Mouse (Mus musculus) layer of hippocampus, postnatal 10 days (tissue): ENCODE results near the gene Npr3. TPM values are rescaled to one million over a fixed set of nuclear protein-coding genes. Genes with fewer than 3 reads are reported as not detected.

Experiments
- DNase-seq, 2 experiments: peaks; one replicate each; pipeline ENCODE4 v3.0.0; 2021; ENCODE audit warnings: low spot score in 2 of 2
- long read RNA-seq: library from polyadenylated mRNA; stranded (forward); transcript quantifications from one replicate; pipeline ENCODE4 v2.0.0, GENCODE M21; 2023
- total RNA-seq, 2 experiments: library from RNA; stranded (reverse); gene quantifications; 2 replicates each; pipeline ENCODE4 v1.2.3; 2021

Gene Npr3
- 10 to 100 TPM; 20.1 to 21.6 TPM for total RNA-seq
- long read RNA-seq, full-length matches to known transcripts, result 1 of 6 reads
- long read RNA-seq, partial matches to known transcripts, result 3 of 6 reads
- long read RNA-seq, other reads (novel, unspliced or antisense), result 2 of 6 reads

DNA sequence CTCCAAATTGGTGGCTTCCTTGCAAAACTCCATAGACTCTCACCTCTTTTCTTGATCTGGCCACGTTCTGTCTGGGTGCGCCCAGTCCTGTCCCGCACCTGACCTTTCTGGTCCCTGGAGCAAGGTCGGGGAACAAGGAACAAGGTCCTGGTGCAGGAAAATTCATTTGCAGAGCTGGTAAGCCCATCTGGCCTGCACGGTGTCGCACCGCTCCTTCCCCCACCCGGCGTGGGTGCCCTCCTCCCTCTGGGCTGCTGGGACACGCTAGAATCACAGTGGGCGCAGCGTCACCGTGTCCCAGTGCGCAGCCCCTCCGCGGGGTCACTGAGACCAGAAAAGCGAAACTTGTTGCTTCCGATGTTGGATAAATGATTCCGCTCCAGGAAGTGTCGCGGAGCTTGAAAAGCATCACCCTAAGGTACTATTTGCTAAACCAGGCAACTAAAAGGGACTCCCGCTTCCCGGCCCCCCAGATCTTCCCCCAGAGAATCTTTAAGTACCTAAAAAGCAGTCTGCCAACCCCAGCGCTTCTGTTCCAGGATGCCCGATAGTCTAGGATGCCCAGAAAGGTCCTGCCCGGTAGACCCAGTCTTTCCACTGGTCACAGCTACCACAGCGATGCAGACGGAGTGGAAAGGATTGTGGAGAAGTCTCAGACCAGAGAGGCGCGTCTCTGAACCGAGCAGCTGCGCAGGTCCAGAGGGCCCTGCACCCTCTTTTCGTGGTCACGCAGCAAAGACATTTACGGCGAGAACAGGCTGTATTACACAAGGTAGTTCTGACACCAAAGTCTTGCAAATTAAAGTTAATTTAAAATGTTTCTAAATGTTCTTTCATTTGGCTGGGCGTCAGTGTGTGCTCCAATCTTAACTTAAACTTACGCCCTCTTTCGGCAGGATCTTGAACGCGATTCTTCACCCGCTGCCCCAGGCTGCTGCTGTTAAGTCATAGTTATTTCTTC is at the start of gene Npr3:
TSS of gene Npr3 (minus strand) at position 717 of the 961 bp plus-strand sequence.
- peak in 1 of 2 experiments; percentile 46 for DNase-seq

DNA sequence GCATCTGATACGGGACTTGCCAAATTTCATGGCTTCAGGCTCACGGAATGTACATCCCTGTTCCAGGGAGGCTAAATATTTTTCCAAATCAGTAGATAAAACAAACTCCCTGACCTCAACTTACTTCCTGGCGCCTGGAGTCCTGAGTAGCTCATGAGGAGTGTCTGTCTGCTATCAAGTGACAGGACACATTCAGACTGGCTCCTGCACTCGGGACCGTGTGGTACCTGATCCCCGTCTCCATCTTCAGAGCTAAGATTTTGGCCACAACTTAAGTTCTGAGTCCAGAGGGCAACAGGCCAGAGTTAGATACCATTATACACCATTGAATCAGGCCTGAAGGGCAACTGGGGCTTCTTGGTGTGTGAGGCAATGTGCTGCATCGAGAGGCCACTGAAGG is 49.0 kb upstream of the Npr3 start:
- DNase-seq, result no peak

DNA sequence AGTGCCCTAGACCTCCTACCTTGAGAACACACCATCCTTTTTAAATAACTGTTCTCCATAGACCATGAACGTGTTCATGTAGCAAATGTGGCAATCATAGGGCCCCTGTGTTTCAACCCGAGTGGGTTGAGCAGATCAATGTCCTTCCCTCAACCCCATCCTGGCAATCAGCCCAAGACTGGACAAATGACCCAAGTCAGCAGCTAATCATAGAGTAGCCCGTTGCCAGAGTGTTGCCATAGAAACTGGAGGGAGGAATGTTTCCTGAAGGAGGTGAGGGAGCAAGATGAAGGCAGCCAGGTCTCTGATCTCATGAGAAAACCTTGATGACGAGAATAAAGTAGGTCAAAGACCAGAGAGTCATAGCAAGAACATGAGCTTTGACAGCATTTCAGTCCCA is 47.1 kb upstream of the Npr3 start:
- DNase-seq, result no peak

DNA sequence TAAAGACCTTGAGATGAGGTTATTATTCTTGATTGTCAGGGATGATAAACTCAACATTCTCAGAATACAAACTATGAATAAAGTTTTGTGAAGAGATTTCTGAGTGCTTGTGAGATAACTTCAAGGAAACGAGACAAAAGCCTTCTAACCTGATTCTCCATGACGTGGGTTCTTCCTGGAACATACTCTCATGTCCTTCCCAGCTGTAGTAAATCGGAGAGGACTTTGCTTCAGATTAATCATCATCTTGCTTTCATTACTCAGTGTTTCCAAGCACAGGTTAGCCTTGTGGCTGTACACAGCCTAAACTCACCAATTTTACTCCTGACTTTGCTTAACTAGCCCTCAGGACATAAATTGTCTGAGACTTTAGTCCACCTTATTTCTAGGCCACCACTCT is 45.1 kb upstream of the Npr3 start:
- DNase-seq, result no peak

DNA sequence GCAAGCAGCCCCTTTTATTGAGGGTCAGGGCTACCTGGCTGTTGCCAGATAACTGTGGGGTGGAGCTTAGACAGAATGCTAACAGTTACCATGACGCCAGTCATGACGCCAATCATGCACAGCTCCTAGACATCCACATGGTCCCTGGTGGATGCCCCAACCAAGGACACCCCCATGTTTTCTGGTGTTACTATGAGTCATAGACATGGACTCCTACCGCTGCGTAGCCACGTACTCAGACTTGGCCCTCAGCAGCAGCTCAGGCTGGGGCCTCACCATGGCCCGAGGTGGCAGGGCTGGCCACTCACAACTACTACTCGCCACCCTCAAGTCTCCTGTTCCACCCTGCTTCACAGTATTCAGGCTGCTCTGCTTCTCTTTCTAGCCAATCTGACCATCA is 44.1 kb upstream of the Npr3 start:
- DNase-seq, result no peak

DNA sequence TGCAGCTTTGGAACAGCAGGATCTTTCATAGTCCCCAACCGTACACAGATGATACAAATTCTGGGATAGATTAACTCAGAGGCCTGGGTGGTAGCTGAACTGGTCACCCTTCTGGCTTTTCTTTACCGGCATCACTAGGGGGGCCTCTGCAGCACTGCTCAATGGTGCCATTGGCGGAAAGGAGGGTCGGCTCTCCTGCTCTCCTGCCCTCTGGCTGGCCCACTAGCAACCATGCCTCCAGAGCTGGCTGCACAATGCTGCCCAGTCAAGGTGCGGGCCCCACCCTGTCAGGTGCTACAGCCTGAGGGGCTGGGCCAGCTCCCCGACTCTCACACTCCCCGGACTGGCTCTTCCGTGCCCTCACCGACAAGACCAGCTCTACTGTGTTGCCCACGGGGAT is 43.1 kb upstream of the Npr3 start:
- no peak for DNase-seq

DNA sequence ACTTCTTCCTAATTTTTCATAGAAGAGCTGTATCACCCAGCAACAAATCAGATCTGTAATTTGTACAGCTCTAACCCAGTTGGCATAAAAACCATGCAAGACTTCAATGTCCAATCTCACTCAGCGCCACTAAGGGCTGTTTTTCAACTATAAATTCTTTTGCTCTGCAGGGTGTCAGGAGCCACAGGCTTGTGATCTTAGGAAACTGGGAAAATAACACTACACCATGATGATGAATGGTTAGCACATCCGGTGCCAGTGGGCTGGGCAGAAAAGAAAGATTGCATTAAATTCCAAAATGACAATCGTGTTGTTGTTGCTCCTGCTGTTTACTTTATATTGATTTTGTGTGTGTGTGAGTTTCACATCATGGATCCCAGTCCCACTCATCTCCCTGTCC is 42.4 kb upstream of the Npr3 start:
- no peak for DNase-seq

DNA sequence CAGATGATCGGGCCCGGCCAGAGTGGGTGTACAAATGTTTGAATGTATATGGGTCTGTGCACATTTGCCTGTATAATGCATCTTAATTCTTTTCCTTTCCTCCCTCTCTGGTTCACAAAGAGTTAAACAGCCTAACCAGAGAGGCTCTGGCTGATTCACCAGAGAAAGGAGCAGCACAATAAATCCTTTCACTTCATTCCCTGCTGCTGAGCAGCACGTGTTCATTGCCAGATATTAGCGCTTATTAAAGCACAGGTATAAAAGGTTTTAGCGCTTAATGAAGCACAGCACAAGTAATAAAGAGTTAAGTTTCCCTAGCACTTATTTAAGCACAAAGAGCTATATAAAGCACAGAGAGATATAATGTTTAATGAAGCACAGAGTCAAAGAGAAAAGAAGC is 33.8 kb upstream of the Npr3 start:
- DNase-seq, result no peak

DNA sequence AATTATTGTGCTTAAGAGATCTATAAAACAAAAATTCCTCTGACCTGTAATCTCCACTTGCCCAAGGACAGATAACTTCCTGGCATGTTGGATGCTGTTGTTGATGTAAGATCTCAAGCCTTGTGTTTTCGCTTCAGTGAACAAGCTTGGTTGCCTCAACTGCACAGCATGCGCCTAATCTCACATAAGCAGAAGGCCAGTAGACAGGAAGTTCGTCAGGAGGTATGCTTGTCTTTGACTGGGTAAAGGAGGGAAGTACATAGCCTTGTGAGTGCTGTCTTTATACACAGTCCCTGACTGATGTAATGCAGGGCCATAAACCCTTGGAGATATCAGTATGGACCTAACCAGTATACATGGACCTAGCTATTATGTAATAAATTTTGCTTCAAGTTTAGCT is 20.7 kb upstream of the Npr3 start:
- no peak for DNase-seq

DNA sequence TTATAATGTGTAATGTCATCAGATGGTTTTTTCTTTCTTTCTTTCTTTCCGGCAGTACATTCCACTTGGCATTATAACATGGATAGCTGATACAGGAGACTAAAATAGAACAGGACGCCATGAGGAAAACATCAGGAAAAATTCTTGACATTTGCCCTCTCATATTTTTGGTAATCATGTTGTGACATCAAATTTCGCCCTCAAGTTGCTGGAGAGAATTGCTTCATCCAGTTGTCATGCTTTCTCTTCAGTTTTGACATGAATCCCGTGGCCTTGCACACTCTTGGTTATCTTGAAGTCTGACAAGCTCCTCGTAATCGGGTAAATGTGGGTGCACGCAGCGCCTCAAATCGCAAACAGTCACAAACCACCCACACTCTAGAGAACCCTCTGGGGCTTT is 7.0 kb upstream of the Npr3 start:
- no peak for DNase-seq

DNA sequence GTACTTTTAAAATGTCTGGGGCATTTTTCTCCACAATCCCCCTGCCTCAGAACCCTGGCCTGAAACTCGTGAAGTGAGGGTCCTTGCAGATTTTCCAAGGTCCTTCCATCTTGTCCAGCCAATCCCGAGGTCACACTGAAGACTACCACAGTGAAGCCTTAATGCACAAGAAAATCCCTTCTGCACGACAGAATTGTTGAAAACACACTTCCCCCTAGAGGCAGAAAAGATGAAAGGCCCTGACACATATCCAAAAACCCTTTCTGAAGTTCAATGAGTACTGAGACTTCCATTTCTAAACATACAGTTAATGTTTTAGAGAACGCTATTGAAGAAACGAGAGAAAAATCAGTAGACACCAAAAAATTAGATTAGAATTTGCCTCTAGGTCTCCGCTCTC is 2.8 kb upstream of the Npr3 start:
- DNase-seq, result no peak

DNA sequence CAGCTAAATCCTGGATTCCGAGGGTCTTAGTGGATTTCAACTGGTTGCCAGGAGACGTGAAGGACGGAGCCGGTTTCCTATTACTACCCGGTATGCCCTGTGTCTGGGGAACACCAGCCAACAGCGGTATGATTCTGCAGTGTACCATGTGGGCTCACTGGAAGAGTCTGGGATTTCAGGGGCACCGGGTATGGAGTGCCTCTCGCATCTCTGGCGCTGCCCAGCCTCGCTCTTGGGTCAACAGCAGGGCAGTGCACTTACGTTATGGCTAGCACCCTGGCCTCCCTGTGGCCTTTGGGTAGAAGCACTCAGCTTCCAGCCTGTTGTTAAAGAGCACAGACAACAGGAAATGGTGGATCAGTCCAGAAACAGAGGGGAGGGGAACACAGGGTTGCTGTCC is 1.1 kb upstream of the Npr3 start:
- no peak for DNase-seq

DNA sequence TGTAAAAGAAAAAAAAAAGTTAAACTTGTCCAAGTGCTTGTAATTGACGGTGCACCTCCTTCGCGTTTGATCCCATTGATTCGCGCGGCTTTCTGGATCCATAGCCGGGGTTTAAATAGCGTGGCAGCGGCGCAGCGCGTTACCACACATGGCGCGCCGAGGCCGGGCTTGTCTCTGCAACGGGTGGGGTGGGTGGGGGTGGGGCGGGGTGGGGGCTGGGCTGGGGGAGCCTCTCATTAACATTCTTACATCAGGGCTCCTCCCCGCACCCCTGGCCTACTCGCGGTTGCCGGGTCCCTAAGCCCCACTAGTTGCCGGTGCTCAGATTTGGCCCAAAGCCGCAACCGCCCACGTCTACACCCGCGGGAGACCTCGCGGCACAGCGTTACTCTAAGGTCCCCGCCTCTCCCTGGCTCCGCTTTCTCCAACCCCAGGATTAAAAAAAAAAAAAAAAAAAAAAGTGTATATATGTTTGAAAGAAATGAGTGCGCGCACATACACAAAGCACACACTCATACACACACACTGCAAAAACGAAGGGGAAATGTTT is 991 bp downstream of the Npr3 start:
- DNase-seq, result peak; percentile 43 to 56

DNA sequence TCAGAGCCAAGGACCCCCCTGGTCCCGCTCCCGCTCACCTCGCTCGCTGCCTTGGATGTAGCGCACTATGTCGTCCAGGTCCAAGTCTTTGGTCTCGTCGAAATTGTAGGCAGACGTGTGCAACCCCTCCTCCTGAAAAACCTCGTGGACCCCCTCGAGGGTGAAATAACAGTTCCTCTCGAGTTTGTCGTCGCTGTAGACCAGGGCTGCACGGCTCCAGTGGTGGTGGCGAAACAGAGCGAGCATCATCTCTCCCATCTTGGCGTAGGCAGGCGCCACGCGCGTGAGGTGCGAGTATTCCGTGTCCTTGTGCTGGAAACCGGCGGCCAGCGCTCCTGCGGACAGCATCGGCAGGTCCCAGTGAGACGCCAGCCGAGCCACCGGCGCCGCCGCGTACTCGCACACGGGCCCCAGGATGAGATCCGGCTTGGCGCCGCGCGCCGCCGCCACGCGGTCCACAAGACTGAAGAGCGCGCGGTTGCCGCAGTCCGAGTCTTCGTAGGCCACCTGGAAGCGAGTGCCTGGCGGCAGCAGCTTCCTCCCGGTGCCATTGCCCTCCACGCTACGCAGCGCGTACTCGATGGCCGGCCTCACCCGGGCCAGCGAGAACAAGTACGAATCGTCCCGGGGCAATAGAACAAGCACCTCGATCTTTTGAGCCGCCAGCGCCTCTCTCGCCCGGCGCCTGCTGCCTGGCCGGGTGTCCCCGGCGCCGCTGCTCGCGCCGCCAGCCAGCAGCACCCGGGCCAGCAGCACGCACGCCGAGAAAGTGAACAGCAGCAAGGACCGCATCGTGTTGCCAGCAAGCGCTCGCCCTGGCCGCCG is 2.0 kb downstream of the Npr3 start:
- peak; percentile 33 to 45 for DNase-seq

DNA sequence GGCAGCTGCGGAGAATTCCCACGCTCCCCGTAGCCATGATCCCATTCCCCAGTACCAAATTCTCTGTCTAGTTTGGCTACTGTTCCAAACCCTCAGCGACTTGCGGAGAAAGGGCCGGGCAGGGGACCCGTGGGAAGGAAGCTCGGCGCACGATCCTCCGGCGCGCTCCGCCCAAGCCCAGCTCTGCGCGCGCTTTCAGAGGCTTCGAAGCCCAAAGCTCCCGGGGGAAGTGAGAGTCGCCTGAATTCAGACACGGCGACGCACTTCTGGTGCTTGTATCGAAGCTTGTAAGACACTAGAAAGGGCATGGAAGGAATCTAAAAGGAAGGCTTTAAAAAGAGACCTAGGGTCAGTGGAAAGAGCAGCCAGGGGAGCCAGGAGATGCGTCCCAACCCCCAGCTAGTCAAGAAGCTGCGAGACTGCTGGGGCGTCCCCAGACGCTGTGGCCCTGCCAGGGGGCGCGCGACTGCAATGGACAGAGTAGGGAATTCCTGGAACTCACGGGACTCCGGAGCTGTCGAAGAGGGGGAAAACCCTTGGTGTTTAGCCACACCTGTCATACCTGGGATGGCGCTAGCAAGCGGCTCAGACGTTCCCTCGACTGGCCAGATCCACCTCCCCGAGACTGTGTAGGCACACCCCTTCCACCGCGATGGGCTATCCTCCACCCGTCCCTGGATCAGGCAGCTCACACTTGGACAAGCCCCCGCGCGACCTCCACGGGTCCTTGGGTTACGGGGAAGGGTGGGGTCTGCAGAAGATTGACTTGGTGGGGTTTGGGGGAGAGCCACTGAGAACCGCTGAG is 2.8 kb downstream of the Npr3 start:
- peak in 1 of 2 experiments; percentile 54 for DNase-seq

DNA sequence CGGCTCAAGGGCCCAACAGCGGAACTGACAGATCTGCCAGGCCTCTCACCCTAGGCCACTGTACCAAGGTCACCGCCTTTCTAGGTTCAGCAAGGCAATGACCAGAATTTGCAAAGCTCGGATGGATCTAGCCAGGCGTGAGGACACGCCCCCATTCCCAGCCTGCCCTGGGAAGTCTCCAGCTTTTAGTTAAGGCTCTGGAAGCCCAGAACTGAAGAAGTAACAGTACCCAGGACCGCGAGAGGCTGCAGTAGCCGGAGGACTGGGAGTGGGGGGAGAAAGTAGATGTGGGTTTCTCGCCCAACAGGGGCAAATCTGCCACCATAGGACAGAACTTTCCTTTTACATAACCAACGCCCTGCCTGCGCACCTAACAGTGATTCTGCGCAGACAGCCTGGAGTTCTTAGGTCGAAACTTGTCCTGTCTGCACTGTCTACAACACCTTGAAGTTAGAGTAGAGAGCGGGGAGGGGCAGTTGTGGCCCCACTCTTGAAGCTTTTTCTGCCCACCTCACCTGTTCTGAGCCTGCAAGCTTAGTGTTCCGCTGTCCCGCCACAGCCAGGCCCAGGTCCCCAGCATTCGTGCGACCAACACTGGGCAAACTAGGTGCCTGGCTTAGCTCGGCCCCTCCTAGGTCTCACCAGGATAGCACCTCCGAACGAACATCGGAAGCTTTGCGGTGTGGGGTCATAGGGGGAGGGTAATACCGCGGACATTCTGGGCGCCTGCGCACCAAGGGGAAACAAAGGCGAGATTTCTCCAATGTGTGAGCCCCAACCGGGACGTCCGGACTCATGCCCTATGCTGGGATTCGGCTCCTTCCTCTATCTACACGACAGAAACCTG is 3.7 kb downstream of the Npr3 start:
- DNase-seq, result no peak

DNA sequence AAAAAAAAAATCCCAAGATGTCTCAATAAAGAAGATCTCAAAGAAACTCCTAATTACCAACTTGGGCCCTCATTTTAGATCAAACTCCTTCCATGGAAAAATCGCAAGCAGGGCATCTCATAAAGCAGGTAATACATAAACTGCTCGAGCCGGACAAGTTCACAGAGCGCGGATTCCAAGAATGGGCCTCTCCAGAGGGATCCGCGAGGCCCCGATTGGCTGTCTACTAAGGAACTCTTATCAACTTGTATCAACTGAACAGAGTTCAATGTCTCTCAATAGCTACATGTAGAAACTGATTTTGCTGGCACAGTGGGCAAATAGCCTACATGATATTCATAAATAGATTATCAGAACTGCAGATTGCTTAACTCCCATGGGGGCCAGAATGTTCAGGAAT is 9.5 kb downstream of the Npr3 start:
- no peak for DNase-seq

DNA sequence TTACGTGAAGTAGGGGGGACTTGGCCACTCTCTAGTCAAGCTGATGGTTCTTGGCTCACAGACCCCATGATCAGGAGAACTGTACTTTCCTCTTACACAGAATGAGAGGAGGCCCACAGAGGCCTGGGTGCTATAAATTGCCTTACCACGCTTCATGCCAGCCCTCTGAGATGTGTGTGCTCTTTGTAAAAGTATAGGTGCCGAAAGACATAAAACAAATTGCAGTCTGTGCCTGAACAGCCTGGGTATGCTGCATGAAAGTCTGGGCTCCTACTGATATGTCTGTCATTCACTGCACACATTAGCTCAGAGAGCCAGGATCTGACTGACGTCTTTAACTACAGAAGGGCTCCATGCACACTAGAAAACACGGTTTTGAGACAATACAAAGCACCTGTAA is 9.9 kb downstream of the Npr3 start:
- no peak for DNase-seq

DNA sequence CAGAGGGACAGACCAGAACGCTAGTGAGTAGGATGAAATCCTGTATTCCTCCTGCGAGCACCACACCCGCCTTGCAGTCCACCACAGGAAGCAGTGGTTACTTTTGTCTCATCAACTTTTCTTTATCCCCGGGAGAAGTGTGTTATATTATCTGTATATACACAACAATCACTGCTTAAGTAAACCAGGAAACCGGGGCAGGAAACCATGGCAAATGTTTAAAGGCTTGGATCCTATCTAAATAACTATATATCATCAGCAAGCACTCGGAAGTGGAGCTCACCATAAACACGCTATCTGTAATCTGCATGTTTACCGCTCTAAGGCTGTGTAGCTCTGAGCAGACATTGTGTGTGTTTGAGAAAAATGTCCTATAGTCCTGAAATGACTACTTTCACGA is 13.1 kb downstream of the Npr3 start:
- DNase-seq, result no peak

DNA sequence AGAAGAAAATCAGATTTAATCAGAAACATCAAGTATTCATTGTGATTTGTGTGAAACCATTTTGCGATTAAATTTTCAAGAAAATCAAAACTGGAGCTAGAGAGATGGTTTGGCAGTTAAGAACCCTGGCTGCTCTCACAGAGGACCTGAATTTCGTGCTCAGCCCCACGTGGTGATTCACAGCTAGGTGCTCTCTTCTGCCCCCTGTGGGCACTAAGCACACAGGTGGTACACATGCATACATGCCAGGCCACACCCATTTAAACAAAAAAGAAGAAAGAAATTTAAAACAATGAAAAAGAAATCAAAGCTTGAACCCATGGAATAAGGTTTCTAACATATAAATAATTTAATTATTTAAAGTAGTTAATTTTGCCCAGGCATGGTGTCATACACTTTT is 15.7 kb downstream of the Npr3 start:
- no peak for DNase-seq
